Mouse (Mus musculus) heart, adult 2 months (tissue): Measurements from ENCODE around the gene Mrps12. TPM values are rescaled to one million over a fixed set of nuclear protein-coding genes. Genes with fewer than 3 reads are reported as not detected.

Experiments used
- DNase-seq, 2 experiments: peaks; one replicate each; pipeline ENCODE4 v3.0.0; 2021
- H3K27ac ChIP-seq: fragments of 200-600 bp; 2 replicates; pipeline ENCODE4 v1.8.1; 2022
- H3K27me3 ChIP-seq: fragments of 200-500 bp; 2 replicates; pipeline ENCODE4 v1.6.1; 2012; ENCODE audit warnings: mild to moderate bottlenecking, low read length, inconsistent platforms, mixed read lengths; ENCODE audit not compliant: control insufficient read depth, insufficient read depth
- H3K36me3 ChIP-seq: fragments of 200-500 bp; 2 replicates; pipeline ENCODE4 v1.6.1; 2012; ENCODE audit warnings: low read length, inconsistent platforms; ENCODE audit not compliant: control insufficient read depth, insufficient read depth
- H3K4me1 ChIP-seq: fragments of 200-500 bp; 2 replicates; pipeline ENCODE4 v1.6.1; 2011; ENCODE audit warnings: low read length; ENCODE audit not compliant: control insufficient read depth, insufficient read depth
- H3K4me3 ChIP-seq: fragments of 200-600 bp; 2 replicates; pipeline ENCODE4 v1.8.1; 2022
- H3K79me2 ChIP-seq: fragments of 200-500 bp; replicated peaks from 2 replicates; pipeline ENCODE4 v1.6.1; 2012; ENCODE audit warnings: mild to moderate bottlenecking, inconsistent platforms, low read length, moderate library complexity, mixed read lengths; ENCODE audit not compliant: control insufficient read depth, insufficient read depth
- H3K9ac ChIP-seq: fragments of 200-500 bp; 2 replicates; pipeline ENCODE4 v1.6.1; 2012; ENCODE audit warnings: low read depth, mild to moderate bottlenecking, control low read depth, inconsistent platforms, low read length, mixed read lengths
- CTCF ChIP-seq: fragments of 200-600 bp; IDR thresholded peaks from 2 replicates; pipeline ENCODE4 v1.8.1; 2022; ENCODE audit warnings: antibody characterized with exemption, mild to moderate bottlenecking, moderate library complexity
- EP300 ChIP-seq: fragments of 200-500 bp; IDR thresholded peaks from 2 replicates; pipeline ENCODE4 v1.6.1; 2011; ENCODE audit warnings: low read depth, low read length, control low read depth; ENCODE audit not compliant: insufficient read depth
- POLR2A ChIP-seq: fragments of 200-500 bp; IDR thresholded peaks from 2 replicates; pipeline ENCODE4 v1.6.1; 2011; ENCODE audit warnings: mild to moderate bottlenecking, low read depth, low read length, control low read depth; ENCODE audit not compliant: insufficient read depth
- WGBS: fragments of 180-500 bp; shearing (Covaris S2); methylation state at CpG from one replicate; pipeline ENCODE4 v1.1.7; 2018; 5-methylcytosine and 5-hydroxymethylcytosine counted together
- intact Hi-C: fragments of 180-260 bp; cut with DNase I; formaldehyde crosslinking; loops from one replicate; pipeline ENCODE4 v1.15.1; 2025
- polyA plus RNA-seq: library from polyadenylated mRNA; depleted of rRNA; stranded (reverse); fragments of >200 nt; gene quantifications from 2 replicates; pipeline ENCODE4 v1.2.3, GENCODE M21; 2012; rRNA removed
- total RNA-seq, 2 experiments: library from RNA; stranded (reverse); gene quantifications; 2 replicates each; pipeline ENCODE4 v1.2.3; 2021

Gene Mrps12
- total and polyA plus RNA-seq, 3 experiments: 47.8 to 57.3 (median 51.9) TPM

GRCm38 (mm10) chr7:28694423-28694822 is 47.2 kb downstream of the Mrps12 start:
- no peak overlapping the region for H3K9ac ChIP-seq
- intact Hi-C loops: no loop called here

GRCm38 (mm10) chr7:28693321-28693966 is 48.2 kb downstream of the Mrps12 start:
- no peak overlapping the region for H3K9ac ChIP-seq
- peak; percentile 29 to 60 for DNase-seq
- H3K27me3 ChIP-seq: 0 out of 2 replicates have a peak, but pooled peaks cover 2% of the 10 kb centered on the region

More at GRCm38 (mm10) chr7:28694423-28694822, 47.2 kb downstream of the Mrps12 start:
- 27% methylated on average over 14 of the region's 14 CpGs for WGBS
- Histone ChIP-seq H3K79me2 (no peaks in the 10 kb centered on the region), H3K4me1 (no peaks in the 10 kb centered on the region), H3K4me3 (no peak overlapping the region), H3K27ac (no peak overlapping the region), H3K36me3 (no peaks in the 10 kb centered on the region), H3K27me3 (0 out of 2 replicates have a peak, but pooled peaks cover 2% of the 10 kb centered on the region)
- DNase-seq: no peak
- no peak for TF ChIP-seq EP300
- no peak for TF ChIP-seq CTCF
- no peak for TF ChIP-seq POLR2A

GRCm38 (mm10) chr7:28692545-28693320 is 48.9 kb downstream of the Mrps12 start, which contains the start of gene Fbxo27:
TSS of gene Fbxo27 (plus strand) at chr7:28692849.
- WGBS: 38% methylated on average over 30 of the region's 30 CpGs
- 0 out of 2 replicates have a peak, but pooled peaks cover 2% of the 10 kb centered on the region for H3K27me3 ChIP-seq
- H3K79me2 ChIP-seq: no peaks in the 10 kb centered on the region
- TF ChIP-seq CTCF: no peak
- TF ChIP-seq POLR2A: no peak
- TF ChIP-seq EP300: no peak
- peak within 1 kb of the TSS; percentile 25; the same call in 1 of the 2 replicates for H3K4me3 ChIP-seq
- intact Hi-C loops: no loop called here
- H3K27ac ChIP-seq: no peak within 1 kb of the TSS
- no peaks in the 10 kb centered on the region for H3K4me1 ChIP-seq
- no peak within 1 kb of the TSS for H3K9ac ChIP-seq
- H3K36me3 ChIP-seq: no peaks in the 10 kb centered on the region
- DNase-seq: peak; percentile 4 to 23

More at GRCm38 (mm10) chr7:28693321-28693966, 48.2 kb downstream of the Mrps12 start:
- 1% methylated on average over 38 of the region's 38 CpGs for WGBS
- Histone ChIP-seq H3K4me3 (peak overlapping the region; percentile 25; the same call in 1 of the 2 replicates), H3K79me2 (no peaks in the 10 kb centered on the region), H3K36me3 (no peaks in the 10 kb centered on the region), H3K27ac (no peak overlapping the region), H3K4me1 (no peaks in the 10 kb centered on the region)
- TF ChIP-seq CTCF: no peak
- TF ChIP-seq POLR2A: no peak
- TF ChIP-seq EP300: no peak
- intact Hi-C loops: no loop called here

- H3K36me3 ChIP-seq: no peaks in the 10 kb centered on the region
- no peak for TF ChIP-seq CTCF
- no peak for TF ChIP-seq POLR2A
- no peak for TF ChIP-seq EP300
- H3K27me3 ChIP-seq: 0 out of 2 replicates have a peak, but pooled peaks cover 2% of the 10 kb centered on the region
- no peak overlapping the region for H3K27ac ChIP-seq
- no peak overlapping the region for H3K9ac ChIP-seq
- H3K4me1 ChIP-seq: no peaks in the 10 kb centered on the region
- intact Hi-C loops: no loop called here
- DNase-seq: no peak
- no peaks in the 10 kb centered on the region for H3K79me2 ChIP-seq
- no peak overlapping the region for H3K4me3 ChIP-seq
- 69% methylated on average over 7 of the region's 7 CpGs for WGBS
Measured at GRCm38 (mm10) chr7:28691075-28691474, 50.5 kb downstream of the Mrps12 start.

Other genes starting within 250 kb of the Mrps12 start
- not detected for gene Ifnl2, start 231.4 kb downstream of the Mrps12 start, total RNA-seq
- gene Ifnl2, start 231.4 kb downstream of the Mrps12 start, polyA plus RNA-seq: not detected in 2 replicates
- not detected for gene Ifnl3, start 219.0 kb downstream of the Mrps12 start, total RNA-seq
- gene Ifnl3, start 219.0 kb downstream of the Mrps12 start, polyA plus RNA-seq: not detected in 2 replicates
- not detected for gene Sycn, start 200.9 kb downstream of the Mrps12 start, total RNA-seq
- gene Sycn, start 200.9 kb downstream of the Mrps12 start, polyA plus RNA-seq: not detected in 2 replicates
- gene Nccrp1, start 194.6 kb downstream of the Mrps12 start, total RNA-seq: not detected
- not detected in 2 replicates for gene Nccrp1, start 194.6 kb downstream of the Mrps12 start, polyA plus RNA-seq
- 10 to 100 TPM; 21.9 to 22.4 TPM for gene Samd4b, start 143.7 kb downstream of the Mrps12 start, total RNA-seq
- gene Samd4b, start 143.7 kb downstream of the Mrps12 start, polyA plus RNA-seq: 38.8 and 46.1 TPM in 2 replicates
- gene Pak4, start 143.6 kb downstream of the Mrps12 start, total RNA-seq: 1 to 10 TPM; 8.8 to 9.4 TPM
- 6.4 and 7.6 TPM in 2 replicates for gene Pak4, start 143.6 kb downstream of the Mrps12 start, polyA plus RNA-seq
- gene Acp7, start 110.5 kb downstream of the Mrps12 start, total RNA-seq: not detected
- 0.49 TPM in 1 of 2 replicates, not detected in the other for gene Acp7, start 110.5 kb downstream of the Mrps12 start, polyA plus RNA-seq
- under 1 TPM in 1 of 2 experiments, not detected in 1; 0.23 TPM for gene Fbxo27, start 49.0 kb downstream of the Mrps12 start, total RNA-seq
- 1.1 and 1.2 TPM in 2 replicates for gene Fbxo27, start 49.0 kb downstream of the Mrps12 start, polyA plus RNA-seq
- gene Fbxo17, start 25.0 kb downstream of the Mrps12 start, total RNA-seq: under 1 TPM; 0.37 to 0.57 TPM
- 1.7 and 2.0 TPM in 2 replicates for gene Fbxo17, start 25.0 kb downstream of the Mrps12 start, polyA plus RNA-seq
- gene Sars2, start 172 bp upstream of the Mrps12 start, total RNA-seq: 10 to 100 TPM; 13.7 to 14.2 TPM
- 18.5 and 20.2 TPM in 2 replicates for gene Sars2, start 172 bp upstream of the Mrps12 start, polyA plus RNA-seq
- gene Ccer2, start 14.4 kb upstream of the Mrps12 start, total RNA-seq: not detected
- not detected in 2 replicates for gene Ccer2, start 14.4 kb upstream of the Mrps12 start, polyA plus RNA-seq
- gene Sirt2, start 24.9 kb upstream of the Mrps12 start, total RNA-seq: 10 to 100 TPM; 78.8 to 92.3 TPM
- 82.9 and 103 TPM in 2 replicates for gene Sirt2, start 24.9 kb upstream of the Mrps12 start, polyA plus RNA-seq
- gene Nfkbib, start 25.7 kb upstream of the Mrps12 start, total RNA-seq: 10 to 100 TPM; 25.1 to 31.6 TPM
- 18.7 and 27.8 TPM in 2 replicates for gene Nfkbib, start 25.7 kb upstream of the Mrps12 start, polyA plus RNA-seq
- gene Rinl, start 47.1 kb upstream of the Mrps12 start, total RNA-seq: 1 to 10 TPM; 1.3 to 2.0 TPM
- 3.2 and 3.3 TPM in 2 replicates for gene Rinl, start 47.1 kb upstream of the Mrps12 start, polyA plus RNA-seq
- gene Hnrnpl, start 66.7 kb upstream of the Mrps12 start, total RNA-seq: 100 to 1,000 TPM; 192 to 206 TPM
- 208 and 348 TPM in 2 replicates for gene Hnrnpl, start 66.7 kb upstream of the Mrps12 start, polyA plus RNA-seq
- gene Ech1, start 83.4 kb upstream of the Mrps12 start, total RNA-seq: 1,000 to 10,000 TPM; 1,826 to 2,229 TPM
- 2,087 and 2,697 TPM in 2 replicates for gene Ech1, start 83.4 kb upstream of the Mrps12 start, polyA plus RNA-seq
- 10 to 100 TPM; 18.5 to 27.6 TPM for gene Lgals4, start 92.0 kb upstream of the Mrps12 start, total RNA-seq
- 63.6 and 121 TPM in 2 replicates for gene Lgals4, start 92.0 kb upstream of the Mrps12 start, polyA plus RNA-seq
- under 1 TPM in 1 of 2 experiments, not detected in 1; 0.61 TPM for gene Lgals7, start 122.0 kb upstream of the Mrps12 start, total RNA-seq
- gene Lgals7, start 122.0 kb upstream of the Mrps12 start, polyA plus RNA-seq: 1.6 and 4.0 TPM in 2 replicates
- under 1 TPM; 0.23 to 0.39 TPM for gene Capn12, start 139.6 kb upstream of the Mrps12 start, total RNA-seq
- 0.49 and 0.61 TPM in 2 replicates for gene Capn12, start 139.6 kb upstream of the Mrps12 start, polyA plus RNA-seq
- gene Actn4, start 220.5 kb upstream of the Mrps12 start, total RNA-seq: 10 to 100 TPM; 66.1 to 85.7 TPM
- 123 and 132 TPM in 2 replicates for gene Actn4, start 220.5 kb upstream of the Mrps12 start, polyA plus RNA-seq
- gene Eif3k, start 240.0 kb upstream of the Mrps12 start, total RNA-seq: 100 to 1,000 TPM; 156 to 177 TPM
- 221 and 283 TPM in 2 replicates for gene Eif3k, start 240.0 kb upstream of the Mrps12 start, polyA plus RNA-seq
- gene Map4k1, start 240.2 kb upstream of the Mrps12 start, total RNA-seq: 1 to 10 TPM in 1 of 2 experiments, under 1 TPM in 1; 0.91 to 1.1 TPM
- gene Map4k1, start 240.2 kb upstream of the Mrps12 start, polyA plus RNA-seq: 2.7 and 3.4 TPM in 2 replicates